Mouse (Mus musculus) stomach, embryonic 16.5 days (tissue): ENCODE data around the gene 1700123K08Rik. TPM values are rescaled to one million over a fixed set of nuclear protein-coding genes. Genes with fewer than 3 reads are reported as not detected.
"Not testable (repeated sequence)": the region's sequence is repeated elsewhere in the genome, so short reads cannot be mapped to it uniquely, and the experiment has no call there.

Source experiments
- ATAC-seq: fragments of 200-750 bp; cut with Nextera tagmentation; 2 replicates; pipeline ENCODE4 v1.8.0; 2017; ENCODE audit warnings: moderate number of reproducible peaks, moderate TSS enrichment; ENCODE audit not compliant: insufficient read depth, low FRiP score
- H3K27ac ChIP-seq: fragments of 300-500 bp; sonication (generic); 2 replicates; pipeline ENCODE4 v1.5.1; 2014; ENCODE audit warnings: low read length
- H3K27me3 ChIP-seq: fragments of 300-500 bp; sonication (generic); 2 replicates; pipeline ENCODE4 v1.6.1; 2014; ENCODE audit warnings: low read length, control low read depth, mixed read lengths; ENCODE audit not compliant: control insufficient read depth, insufficient read depth
- H3K36me3 ChIP-seq: fragments of 300-500 bp; sonication (generic); 2 replicates; pipeline ENCODE4 v1.6.1; 2014; ENCODE audit warnings: low read length; ENCODE audit not compliant: control insufficient read depth, insufficient read depth
- H3K4me1 ChIP-seq: fragments of 300-500 bp; sonication (generic); 2 replicates; pipeline ENCODE4 v1.6.1; 2014; ENCODE audit warnings: low read length, control low read depth, mixed read lengths; ENCODE audit not compliant: control insufficient read depth, insufficient read depth
- H3K4me2 ChIP-seq: fragments of 300-500 bp; sonication (generic); 2 replicates; pipeline ENCODE4 v1.6.1; 2014; ENCODE audit warnings: low read depth, low read length, mixed read lengths
- H3K4me3 ChIP-seq: fragments of 300-500 bp; sonication (generic); replicated peaks from 2 replicates; pipeline ENCODE4 v1.5.1; 2014; ENCODE audit warnings: mild to moderate bottlenecking, low read length
- H3K9ac ChIP-seq: fragments of 300-500 bp; sonication (generic); 2 replicates; pipeline ENCODE4 v1.6.1; 2014; ENCODE audit warnings: low read length
- H3K9me3 ChIP-seq: fragments of 300-500 bp; sonication (generic); replicated peaks from 2 replicates; pipeline ENCODE4 v1.6.1; 2016; ENCODE audit warnings: low read length, control low read depth; ENCODE audit not compliant: control insufficient read depth
- whole genome bisulfite sequencing: fragments of 180-500 bp; shearing (Covaris S2); extraction: QIAGEN DNeasy Blood & Tissue Kit; methylation state at CpG from one replicate; pipeline ENCODE4 v1.1.7; 2014; 5-methylcytosine and 5-hydroxymethylcytosine counted together
- microRNA-seq: library from miRNA; unstranded; fragments of <30 nt; microRNA quantifications from one replicate; pipeline ENCODE4, GENCODE M21; 2016
- polyA plus RNA-seq: library from polyadenylated mRNA; unstranded; fragments of >200 nt; fragmentation: Nextera tagmentation; extraction: Ambion mirVana; gene quantifications from 2 replicates; pipeline ENCODE4 v1.2.1, GENCODE M21; 2015

Gene 1700123K08Rik
- polyA plus RNA-seq, result not detected in 2 replicates

GRCm38 (mm10) chr5:138564612-138565011 is at the start of gene 1700123K08Rik:
Gene 1700123K08Rik (minus strand): TSS chr5:138564712.
- not testable (repeated sequence) for H3K9ac ChIP-seq, ATAC-seq, H3K27ac ChIP-seq, H3K4me1 ChIP-seq, H3K4me2 ChIP-seq, H3K27me3 ChIP-seq, H3K36me3 ChIP-seq, H3K4me3 ChIP-seq, H3K9me3 ChIP-seq
- WGBS, result 69% methylated on average over 2 of the region's 2 CpGs

GRCm38 (mm10) chr5:138587396-138587795 is 22.9 kb upstream of the 1700123K08Rik start:
- no peaks in the 10 kb centered on the region for H3K4me1 ChIP-seq
- no peaks in the 10 kb centered on the region for H3K9me3 ChIP-seq
- WGBS, result 82% methylated on average over 6 of the region's 6 CpGs
- H3K27ac ChIP-seq, result no peak overlapping the region
- H3K36me3 ChIP-seq, result no peaks in the 10 kb centered on the region
- no peak for ATAC-seq
- H3K9ac ChIP-seq, result no peak overlapping the region
- H3K27me3 ChIP-seq, result no peaks in the 10 kb centered on the region
- no peak overlapping the region for H3K4me3 ChIP-seq
- H3K4me2 ChIP-seq, result no peak overlapping the region

- Histone ChIP-seq H3K9ac (no peak overlapping the region), H3K4me1 (no peaks in the 10 kb centered on the region), H3K27me3 (no peaks in the 10 kb centered on the region), H3K36me3 (no peaks in the 10 kb centered on the region), H3K4me2 (no peak overlapping the region), H3K9me3 (peaks cover 3% of the 10 kb centered on the region; the same call in 1 of the 2 replicates), H3K4me3 (no peak overlapping the region), H3K27ac (no peak overlapping the region)
- no peak for ATAC-seq
- WGBS, result 50% methylated on average over 4 of the region's 4 CpGs
Measured at GRCm38 (mm10) chr5:138571623-138572022, 7.1 kb upstream of the 1700123K08Rik start.

GRCm38 (mm10) chr5:138552718-138553117 is 11.8 kb downstream of the 1700123K08Rik start:
- Histone ChIP-seq H3K36me3 (no peaks in the 10 kb centered on the region), H3K9ac (no peak overlapping the region), H3K4me1 (no peaks in the 10 kb centered on the region), H3K27ac (no peak overlapping the region), H3K9me3 (no peaks in the 10 kb centered on the region), H3K4me3 (no peak overlapping the region), H3K4me2 (no peak overlapping the region), H3K27me3 (no peaks in the 10 kb centered on the region)
- WGBS, result 58% methylated on average over 1 of the region's 1 CpGs
- no peak for ATAC-seq

- H3K4me2 ChIP-seq, result no peak overlapping the region
- 84% methylated on average over 1 of the region's 1 CpGs for WGBS
- H3K9me3 ChIP-seq, result no peaks in the 10 kb centered on the region
- H3K27ac ChIP-seq, result no peak overlapping the region
- no peak for ATAC-seq
- no peaks in the 10 kb centered on the region for H3K36me3 ChIP-seq
- H3K4me1 ChIP-seq, result no peaks in the 10 kb centered on the region
- no peak overlapping the region for H3K4me3 ChIP-seq
- no peaks in the 10 kb centered on the region for H3K27me3 ChIP-seq
- no peak overlapping the region for H3K9ac ChIP-seq
Measured at GRCm38 (mm10) chr5:138532491-138532890, 32.0 kb downstream of the 1700123K08Rik start.

Small RNA genes within 50 kb of the gene (microRNA-seq; reads per million reads assigned to microRNA genes)
- not detected for gene Gm24082

Other genes starting within 250 kb of the 1700123K08Rik start
- gene Pvrig, start 222.8 kb downstream of the 1700123K08Rik start, polyA plus RNA-seq, result 0.28 TPM in 1 of 2 replicates, not detected in the other
- gene Zfp157, start 123.2 kb downstream of the 1700123K08Rik start, polyA plus RNA-seq, result 24.1 and 27.0 TPM in 2 replicates
- gene Zfp68, start 55.0 kb upstream of the 1700123K08Rik start, polyA plus RNA-seq, result 62.8 and 63.0 TPM in 2 replicates
- gene A430033K04Rik, start 58.1 kb upstream of the 1700123K08Rik start, polyA plus RNA-seq, result 10.8 and 13.6 TPM in 2 replicates
- gene Fam20c, start 189.8 kb upstream of the 1700123K08Rik start, polyA plus RNA-seq, result 4.8 and 5.4 TPM in 2 replicates